Comparison of ENCODE assay signal across 26 mouse cellular contexts in genomic region chr3:117044809-117045208, GRCm38 (mm10).
DNase-seq lines count a peak whose midpoint lies in the region; ATAC-seq and TF ChIP-seq lines count a peak whose summit lies in the region.
"Had no signal": no experiment of that assay in that cellular context is flagged by ENCODE, and none has a peak within 500 bp of the region (broad histone marks: within the 10 kb centered on the region; RNA-seq: fewer than 3 reads in every experiment).

No protein-coding gene starts in this region.

- H3K4me2 ChIP-seq in forebrain, postnatal 0 days (ENCODE audit: low read depth): no peak overlapping the region
- no peak overlapping the region for H3K4me2 ChIP-seq in forebrain, embryonic 11.5 days (ENCODE audit: low read depth, low read length, severe bottlenecking)
- no peak overlapping the region for H3K4me2 ChIP-seq in heart, embryonic 13.5 days
- no peak overlapping the region for H3K4me2 ChIP-seq in stomach, embryonic 15.5 days
- H3K4me2 ChIP-seq in stomach, postnatal 0 days (replicated peaks; ENCODE audit: low read depth): no peak overlapping the region
- no peak overlapping the region for H3K4me2 ChIP-seq in stomach, embryonic 16.5 days (ENCODE audit: low read depth, low read length)
- H3K4me2 ChIP-seq: embryonic facial prominence, embryonic 15.5 days; forebrain, embryonic 12.5 days; forebrain, embryonic 15.5 days; heart, embryonic 11.5 days; heart, embryonic 15.5 days; hindbrain, embryonic 13.5 days; intestine, embryonic 15.5 days had no signal

- peak; percentile 61 for ATAC-seq in forebrain, postnatal 0 days
- no peak for ATAC-seq in forebrain, embryonic 11.5 days (replicated peaks; ENCODE audit: low FRiP score)
- ATAC-seq in heart, embryonic 13.5 days (ENCODE audit: extremely low read depth, insufficient number of reproducible peaks, low FRiP score, low TSS enrichment): no peak
- no peak for ATAC-seq in stomach, embryonic 15.5 days (ENCODE audit: insufficient read depth, low FRiP score, low read depth)
- no peak for ATAC-seq in stomach, postnatal 0 days (ENCODE audit: low FRiP score, low TSS enrichment)
- ATAC-seq in stomach, embryonic 16.5 days (ENCODE audit: insufficient read depth, low FRiP score): peak; percentile 21; the same call in 1 of the 2 replicates
- ATAC-seq: CD4-positive, CD25-positive, alpha-beta regulatory T cell, adult 4 months; forebrain, embryonic 15.5 days; hindbrain, embryonic 16.5 days; intestine, embryonic 15.5 days; Patski had no signal

- H3K9me3 ChIP-seq in forebrain, postnatal 0 days (ENCODE audit: low read length): no peaks in the 10 kb centered on the region
- no peaks in the 10 kb centered on the region for H3K9me3 ChIP-seq in forebrain, embryonic 11.5 days (ENCODE audit: control insufficient read depth, low read length)
- H3K9me3 ChIP-seq in heart, embryonic 13.5 days: no peaks in the 10 kb centered on the region
- no peaks in the 10 kb centered on the region for H3K9me3 ChIP-seq in stomach, embryonic 15.5 days
- H3K9me3 ChIP-seq in stomach, postnatal 0 days (ENCODE audit: control insufficient read depth, low read length): no peaks in the 10 kb centered on the region
- H3K9me3 ChIP-seq in stomach, embryonic 16.5 days (replicated peaks; ENCODE audit: control insufficient read depth, low read length): no peaks in the 10 kb centered on the region
- H3K9me3 ChIP-seq: embryonic facial prominence, embryonic 15.5 days; forebrain, embryonic 12.5 days; forebrain, embryonic 15.5 days; heart, embryonic 15.5 days; hindbrain, embryonic 10.5 days; hindbrain, embryonic 13.5 days; intestine, embryonic 15.5 days had no signal

- H3K36me3 ChIP-seq in forebrain, postnatal 0 days (ENCODE audit: insufficient read depth): no peaks in the 10 kb centered on the region
- H3K36me3 ChIP-seq in forebrain, embryonic 11.5 days (ENCODE audit: control insufficient read depth, insufficient read depth, low read length): no peaks in the 10 kb centered on the region
- H3K36me3 ChIP-seq in heart, embryonic 13.5 days: no peaks in the 10 kb centered on the region
- no peaks in the 10 kb centered on the region for H3K36me3 ChIP-seq in stomach, embryonic 15.5 days
- H3K36me3 ChIP-seq in stomach, postnatal 0 days (ENCODE audit: control insufficient read depth, insufficient read depth, low read length): no peaks in the 10 kb centered on the region
- H3K36me3 ChIP-seq in stomach, embryonic 16.5 days (ENCODE audit: control insufficient read depth, insufficient read depth, low read length): no peaks in the 10 kb centered on the region
- H3K36me3 ChIP-seq: embryonic facial prominence, embryonic 15.5 days; forebrain, embryonic 12.5 days; forebrain, embryonic 15.5 days; heart, embryonic 15.5 days; hindbrain, embryonic 10.5 days; hindbrain, embryonic 13.5 days; intestine, embryonic 15.5 days had no signal

- intact Hi-C loops in heart, postnatal 14 days (cut with DNase I): no loop called here

- no peak for TF ChIP-seq CTCF in forebrain, postnatal 0 days (IDR thresholded peaks at IDR 0.05; ENCODE audit: low read depth)
- no peak for TF ChIP-seq CTCF in stomach, postnatal 0 days (IDR thresholded peaks at IDR 0.05; ENCODE audit: low read depth)

- TF ChIP-seq EP300 in stomach, postnatal 0 days (optimal IDR thresholded peaks at IDR 0.05): no peak

- no peak overlapping the region for H3K27ac ChIP-seq in forebrain, postnatal 0 days (ENCODE audit: low read depth, low read length)
- no peak overlapping the region for H3K27ac ChIP-seq in forebrain, embryonic 11.5 days (ENCODE audit: low read depth, low read length)
- H3K27ac ChIP-seq in heart, embryonic 13.5 days (replicated peaks): peak overlapping the region; percentile 69
- H3K27ac ChIP-seq in stomach, embryonic 15.5 days: 0 out of 2 replicates have a peak overlapping the region, but pooled peaks have one; percentile 18
- no peak overlapping the region; the same call in 1 of the 2 replicates for H3K27ac ChIP-seq in stomach, postnatal 0 days (replicated peaks)
- H3K27ac ChIP-seq in stomach, embryonic 16.5 days (ENCODE audit: low read length): peak overlapping the region; percentile 11; the same call in 1 of the 2 replicates
- H3K27ac ChIP-seq: forebrain, embryonic 12.5 days; forebrain, embryonic 15.5 days; hindbrain, embryonic 10.5 days; hindbrain, embryonic 13.5 days; intestine, embryonic 15.5 days had no signal

- no peaks in the 10 kb centered on the region for H3K27me3 ChIP-seq in forebrain, postnatal 0 days (ENCODE audit: insufficient read depth, low read length)
- H3K27me3 ChIP-seq in forebrain, embryonic 11.5 days (ENCODE audit: control insufficient read depth, insufficient read depth, low read length): no peaks in the 10 kb centered on the region
- no peaks in the 10 kb centered on the region for H3K27me3 ChIP-seq in heart, embryonic 13.5 days (replicated peaks)
- no peaks in the 10 kb centered on the region for H3K27me3 ChIP-seq in stomach, embryonic 15.5 days (replicated peaks)
- H3K27me3 ChIP-seq in stomach, postnatal 0 days (ENCODE audit: control insufficient read depth, insufficient read depth, low read length): no peaks in the 10 kb centered on the region
- H3K27me3 ChIP-seq in stomach, embryonic 16.5 days (ENCODE audit: control insufficient read depth, insufficient read depth, low read length): no peaks in the 10 kb centered on the region
- H3K27me3 ChIP-seq: embryonic facial prominence, embryonic 15.5 days; forebrain, embryonic 12.5 days; forebrain, embryonic 15.5 days; heart, embryonic 15.5 days; hindbrain, embryonic 13.5 days; intestine, embryonic 15.5 days; Patski had no signal

- no peaks in the 10 kb centered on the region for H3K4me1 ChIP-seq in forebrain, postnatal 0 days (ENCODE audit: insufficient read depth)
- H3K4me1 ChIP-seq in forebrain, embryonic 11.5 days (replicated peaks; ENCODE audit: control insufficient read depth, insufficient read depth, low read length): no peaks in the 10 kb centered on the region
- H3K4me1 ChIP-seq in heart, embryonic 13.5 days: peaks cover 14% of the 10 kb centered on the region
- H3K4me1 ChIP-seq in stomach, embryonic 15.5 days: no peaks in the 10 kb centered on the region
- no peaks in the 10 kb centered on the region for H3K4me1 ChIP-seq in stomach, postnatal 0 days (replicated peaks; ENCODE audit: control insufficient read depth, insufficient read depth)
- H3K4me1 ChIP-seq in stomach, embryonic 16.5 days (ENCODE audit: control insufficient read depth, insufficient read depth, low read length): no peaks in the 10 kb centered on the region
- H3K4me1 ChIP-seq: forebrain, embryonic 12.5 days; forebrain, embryonic 15.5 days; hindbrain, embryonic 10.5 days; hindbrain, embryonic 13.5 days; intestine, embryonic 15.5 days had no signal

- no peak overlapping the region for H3K4me3 ChIP-seq in forebrain, postnatal 0 days (ENCODE audit: low read depth, low read length)
- no peak overlapping the region for H3K4me3 ChIP-seq in forebrain, embryonic 11.5 days (ENCODE audit: low read depth, low read length)
- no peak overlapping the region for H3K4me3 ChIP-seq in heart, embryonic 13.5 days
- H3K4me3 ChIP-seq in stomach, embryonic 15.5 days (replicated peaks): no peak overlapping the region
- no peak overlapping the region for H3K4me3 ChIP-seq in stomach, postnatal 0 days (ENCODE audit: low read depth, low read length)
- no peak overlapping the region for H3K4me3 ChIP-seq in stomach, embryonic 16.5 days (replicated peaks; ENCODE audit: low read length)
- H3K4me3 ChIP-seq: embryonic facial prominence, embryonic 15.5 days; forebrain, embryonic 12.5 days; forebrain, embryonic 15.5 days; heart, embryonic 15.5 days; hindbrain, embryonic 10.5 days; hindbrain, embryonic 13.5 days; intestine, embryonic 15.5 days had no signal

- DNase-seq in forebrain, postnatal 0 days: no peak
- DNase-seq in forebrain, embryonic 11.5 days (ENCODE audit: low spot score): no peak
- DNase-seq in heart, postnatal 14 days: no peak
- DNase-seq in stomach, postnatal 0 days (ENCODE audit: low spot score): no peak
- DNase-seq in right cerebral cortex, adult 18-20 months: no peak
- DNase-seq: cerebellum, adult 11-12 months; cerebellum, adult 8-10 months; cerebellum, postnatal 10 days; cerebellum, postnatal 36 days; embryo, embryonic 11 days; gastrocnemius, postnatal 25 days; kidney, adult 11 months had no signal

- WGBS in forebrain, postnatal 0 days: 66% methylated on average over 4 of the region's 4 CpGs
- 81% methylated on average over 4 of the region's 4 CpGs for WGBS in forebrain, embryonic 11.5 days
- WGBS in heart, embryonic 13.5 days: 66% methylated on average over 4 of the region's 4 CpGs
- WGBS in stomach, embryonic 15.5 days: 69% methylated on average over 4 of the region's 4 CpGs
- WGBS in stomach, postnatal 0 days: 62% methylated on average over 4 of the region's 4 CpGs
- 65% methylated on average over 4 of the region's 4 CpGs for WGBS in stomach, embryonic 16.5 days

- H3K9ac ChIP-seq in forebrain, postnatal 0 days: no peak overlapping the region
- no peak overlapping the region for H3K9ac ChIP-seq in forebrain, embryonic 11.5 days (ENCODE audit: low read length)
- H3K9ac ChIP-seq in heart, embryonic 13.5 days: no peak overlapping the region
- H3K9ac ChIP-seq in stomach, embryonic 15.5 days: no peak overlapping the region
- H3K9ac ChIP-seq in stomach, postnatal 0 days (ENCODE audit: low read length): no peak overlapping the region
- no peak overlapping the region for H3K9ac ChIP-seq in stomach, embryonic 16.5 days (ENCODE audit: low read length)
- H3K9ac ChIP-seq: embryonic facial prominence, embryonic 15.5 days; forebrain, embryonic 12.5 days; forebrain, embryonic 15.5 days; heart, embryonic 15.5 days; hindbrain, embryonic 13.5 days; intestine, embryonic 15.5 days had no signal

Comparison
In these comparisons a context has a peak if more than half of its experiments do, and no peak if none do; other contexts are left out.
1. ATAC-seq: peak in forebrain, postnatal 0 days (single experiment) and stomach, embryonic 16.5 days (single experiment); none in forebrain, embryonic 11.5 days (single experiment), heart, embryonic 13.5 days (single experiment), stomach, embryonic 15.5 days (single experiment) and stomach, postnatal 0 days (single experiment).
2. H3K27ac ChIP-seq: peak in heart, embryonic 13.5 days (single experiment), stomach, embryonic 15.5 days (single experiment) and stomach, embryonic 16.5 days (single experiment); none in forebrain, postnatal 0 days (single experiment), forebrain, embryonic 11.5 days (single experiment) and stomach, postnatal 0 days (single experiment).